Mouse (Mus musculus) liver, postnatal 0 days (tissue): ENCODE results near the gene Tnf.

ENCODE experiments used
- CTCF ChIP-seq: sonication (generic); IDR thresholded peaks from 2 replicates; pipeline ENCODE4 v1.5.1; 2016; ENCODE audit warnings: antibody characterized with exemption, low read depth
- EP300 ChIP-seq: IDR thresholded peaks from 2 replicates; pipeline ENCODE4 v1.6.1; 2016; ENCODE audit warnings: antibody characterized with exemption, low read depth, mild to moderate bottlenecking

- TF ChIP-seq CTCF, result no peak
- TF ChIP-seq EP300, result no peak
Observed at GRCm38 (mm10) chr17:35154616-35155015, 47.2 kb downstream of the Tnf start.
